Mouse (Mus musculus): ENCODE results near the gene Wnt5b.

DNA sequence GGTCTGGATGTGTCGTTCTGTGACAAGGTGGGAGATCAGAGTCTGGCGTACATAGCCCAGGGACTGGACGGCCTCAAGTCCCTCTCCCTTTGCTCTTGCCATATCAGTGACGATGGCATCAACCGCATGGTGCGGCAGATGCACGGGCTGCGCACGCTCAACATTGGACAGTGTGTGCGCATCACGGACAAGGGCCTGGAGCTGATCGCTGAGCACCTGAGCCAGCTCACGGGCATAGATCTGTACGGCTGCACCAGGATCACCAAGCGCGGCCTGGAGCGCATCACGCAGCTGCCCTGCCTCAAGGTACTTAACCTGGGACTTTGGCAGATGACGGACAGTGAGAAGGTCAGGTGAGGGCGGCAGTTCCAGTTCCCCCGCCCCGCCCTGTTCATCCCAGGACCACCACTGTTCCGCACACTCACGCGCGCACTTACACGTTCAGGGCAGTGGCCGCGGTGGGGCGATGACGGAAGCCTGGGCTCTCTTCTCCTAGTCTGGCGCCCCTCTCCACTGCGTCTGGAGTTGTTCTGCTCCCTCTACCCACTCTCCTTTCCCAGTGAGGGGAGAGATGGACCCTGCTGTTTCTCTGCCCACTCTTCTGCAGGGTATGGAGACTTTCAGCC lies 63.3 kb downstream of the Wnt5b start:
- TF ChIP-seq CTCF (IDR thresholded peaks at IDR 0.05; ENCODE audit: control insufficient read depth, insufficient read depth, low read length): no peak
- TF ChIP-seq POLR2A (IDR thresholded peaks at IDR 0.05; ENCODE audit: borderline replicate concordance, control insufficient read depth, low read depth, low read length): no peak; the same call in 1 of the 2 replicates

All from bone marrow, adult 2 months (tissue).